Mouse (Mus musculus) liver, embryonic 12.5 days (tissue): ENCODE results near the gene Ripor2. TPM values are rescaled to one million over a fixed set of nuclear protein-coding genes. Genes with fewer than 3 reads are reported as not detected.
A peak's percentile ranks its signal among the peaks of the same experiment; 100 is the strongest.

Experiments
- ATAC-seq: fragments of 200-750 bp; cut with Nextera tagmentation; 2 replicates; pipeline ENCODE4 v1.8.0; 2017; ENCODE audit warnings: moderate number of reproducible peaks, mild to moderate bottlenecking, moderate library complexity
- H3K27ac ChIP-seq: fragments of 300-500 bp; sonication (generic); 2 replicates; pipeline ENCODE4 v1.5.1; 2016; ENCODE audit warnings: mild to moderate bottlenecking
- H3K27me3 ChIP-seq: fragments of 300-500 bp; sonication (generic); replicated peaks from 2 replicates; pipeline ENCODE4 v1.6.1; 2016; ENCODE audit warnings: mild to moderate bottlenecking, moderate library complexity
- H3K36me3 ChIP-seq: fragments of 300-500 bp; sonication (generic); 2 replicates; pipeline ENCODE4 v1.6.1; 2016; ENCODE audit warnings: mild to moderate bottlenecking, moderate library complexity
- H3K4me1 ChIP-seq: fragments of 300-500 bp; sonication (generic); 2 replicates; pipeline ENCODE4 v1.6.1; 2016
- H3K4me2 ChIP-seq: fragments of 300-500 bp; sonication (generic); 2 replicates; pipeline ENCODE4 v1.6.1; 2016; ENCODE audit warnings: mild to moderate bottlenecking, moderate library complexity
- H3K4me3 ChIP-seq: fragments of 300-500 bp; sonication (generic); 2 replicates; pipeline ENCODE4 v1.5.1; 2016; ENCODE audit warnings: mild to moderate bottlenecking, moderate library complexity
- H3K9ac ChIP-seq: fragments of 300-500 bp; sonication (generic); 2 replicates; pipeline ENCODE4 v1.6.1; 2016; ENCODE audit warnings: mild to moderate bottlenecking, moderate library complexity
- H3K9me3 ChIP-seq: fragments of 300-500 bp; sonication (generic); replicated peaks from 2 replicates; pipeline ENCODE4 v1.6.1; 2016; ENCODE audit warnings: mild to moderate bottlenecking, moderate library complexity
- WGBS: fragments of 180-500 bp; shearing (Covaris S2); methylation state at CpG from one replicate; pipeline ENCODE4 v1.1.7; 2016; ENCODE audit not compliant: insufficient replicate concordance; 5-methylcytosine and 5-hydroxymethylcytosine counted together
- polyA plus RNA-seq: library from polyadenylated mRNA; unstranded; fragments of >200 nt; fragmentation: Nextera tagmentation; extraction: Ambion mirVana; gene quantifications from 2 replicates; pipeline ENCODE4 v1.2.1, GENCODE M21; 2016

Gene Ripor2
- polyA plus RNA-seq, 1 experiment from 2014 or later = 8.3 TPM

GRCm38 (mm10) chr13:24585369-24585768, 3.4 kb downstream of the Ripor2 start:
- Histone ChIP-seq H3K9ac (no peak overlapping the region), H3K27me3 (no peaks in the 10 kb centered on the region), H3K4me3 (no peak overlapping the region), H3K27ac (no peak overlapping the region), H3K4me2 (no peak overlapping the region), H3K4me1 (peaks cover 11% of the 10 kb centered on the region), H3K9me3 (no peaks in the 10 kb centered on the region), H3K36me3 (no peaks in the 10 kb centered on the region)
- ATAC-seq = no peak
- WGBS = 68% methylated on average over 9 of the region's 9 CpGs

- WGBS = 84% methylated on average over 12 of the region's 12 CpGs
These were observed 5.4 kb downstream of the Ripor2 start for GRCm38 (mm10) chr13:24587192-24587895.

GRCm38 (mm10) chr13:24588603-24589002, 6.6 kb downstream of the Ripor2 start:
- H3K9me3 ChIP-seq = no peaks in the 10 kb centered on the region
- no peak for ATAC-seq
- H3K27ac ChIP-seq = no peak overlapping the region
- WGBS = 76% methylated on average over 3 of the region's 3 CpGs
- H3K9ac ChIP-seq = no peak overlapping the region
- H3K4me3 ChIP-seq = no peak overlapping the region
- no peak overlapping the region for H3K4me2 ChIP-seq
- no peaks in the 10 kb centered on the region for H3K4me1 ChIP-seq
- no peaks in the 10 kb centered on the region for H3K36me3 ChIP-seq
- H3K27me3 ChIP-seq = no peaks in the 10 kb centered on the region

More at GRCm38 (mm10) chr13:24587192-24587895, 5.4 kb downstream of the Ripor2 start:
- no peak for ATAC-seq
- Histone ChIP-seq H3K36me3 (no peaks in the 10 kb centered on the region), H3K4me2 (no peak overlapping the region), H3K9me3 (no peaks in the 10 kb centered on the region), H3K27ac (no peak overlapping the region), H3K9ac (no peak overlapping the region), H3K27me3 (no peaks in the 10 kb centered on the region), H3K4me3 (no peak overlapping the region), H3K4me1 (no peaks in the 10 kb centered on the region)

- H3K9ac ChIP-seq = no peak overlapping the region
- no peak for ATAC-seq
- 78% methylated on average over 6 of the region's 6 CpGs for WGBS
- H3K27ac ChIP-seq = no peak overlapping the region
- H3K4me1 ChIP-seq = peaks cover 7% of the 10 kb centered on the region
- H3K27me3 ChIP-seq = no peaks in the 10 kb centered on the region
- H3K9me3 ChIP-seq = no peaks in the 10 kb centered on the region
- H3K4me2 ChIP-seq = no peak overlapping the region
- no peak overlapping the region for H3K4me3 ChIP-seq
- H3K36me3 ChIP-seq = no peaks in the 10 kb centered on the region; the same call in 1 of the 2 replicates
These were observed 9.7 kb downstream of the Ripor2 start for GRCm38 (mm10) chr13:24591737-24592136.

- H3K4me3 ChIP-seq = no peak overlapping the region
- no peaks in the 10 kb centered on the region for H3K9me3 ChIP-seq
- 86% methylated on average over 3 of the region's 3 CpGs for WGBS
- H3K4me2 ChIP-seq = no peak overlapping the region
- no peak for ATAC-seq
- no peaks in the 10 kb centered on the region; the same call in 1 of the 2 replicates for H3K36me3 ChIP-seq
- H3K27ac ChIP-seq = no peak overlapping the region
- peaks cover 7% of the 10 kb centered on the region for H3K4me1 ChIP-seq
- no peaks in the 10 kb centered on the region for H3K27me3 ChIP-seq
- H3K9ac ChIP-seq = no peak overlapping the region
These were observed 12.3 kb downstream of the Ripor2 start for GRCm38 (mm10) chr13:24594303-24594702.

- no peak for ATAC-seq
- Histone ChIP-seq H3K9ac (no peak overlapping the region), H3K4me3 (no peak overlapping the region), H3K27ac (no peak overlapping the region), H3K27me3 (peaks cover 8% of the 10 kb centered on the region), H3K36me3 (no peaks in the 10 kb centered on the region; the same call in 1 of the 2 replicates), H3K4me2 (no peak overlapping the region), H3K9me3 (no peaks in the 10 kb centered on the region), H3K4me1 (peaks cover 42% of the 10 kb centered on the region)
- 42% methylated on average over 11 of the region's 11 CpGs for WGBS
These were observed 17.6 kb downstream of the Ripor2 start for GRCm38 (mm10) chr13:24599631-24600041.

GRCm38 (mm10) chr13:24602978-24603377, 21.0 kb downstream of the Ripor2 start:
- Histone ChIP-seq H3K27ac (peak overlapping the region; percentile 50; the same call in 1 of the 2 replicates), H3K4me1 (peaks cover 42% of the 10 kb centered on the region), H3K4me2 (peak overlapping the region; percentile 37), H3K9ac (no peak overlapping the region), H3K36me3 (no peaks in the 10 kb centered on the region), H3K27me3 (peaks cover 8% of the 10 kb centered on the region), H3K9me3 (no peaks in the 10 kb centered on the region), H3K4me3 (no peak overlapping the region)
- whole genome bisulfite sequencing = 5% methylated on average over 4 of the region's 4 CpGs
- peak; percentile 76 for ATAC-seq

GRCm38 (mm10) chr13:24603591-24604009, 21.6 kb downstream of the Ripor2 start:
- no peaks in the 10 kb centered on the region for H3K9me3 ChIP-seq
- H3K4me3 ChIP-seq = peak overlapping the region; percentile 8; the same call in 1 of the 2 replicates
- no peak overlapping the region for H3K27ac ChIP-seq
- peak overlapping the region; percentile 37 for H3K4me2 ChIP-seq
- WGBS = 28% methylated on average over 11 of the region's 11 CpGs
- peak overlapping the region; percentile 3; the same call in 1 of the 2 replicates for H3K9ac ChIP-seq
- no peaks in the 10 kb centered on the region for H3K36me3 ChIP-seq
- peaks cover 42% of the 10 kb centered on the region for H3K4me1 ChIP-seq
- peaks cover 8% of the 10 kb centered on the region for H3K27me3 ChIP-seq
- ATAC-seq = 0 out of 2 replicates have a peak, but pooled peaks have one; percentile 7

- Histone ChIP-seq H3K27ac (no peak overlapping the region), H3K4me1 (peaks cover 42% of the 10 kb centered on the region), H3K9me3 (no peaks in the 10 kb centered on the region), H3K27me3 (peaks cover 8% of the 10 kb centered on the region), H3K36me3 (no peaks in the 10 kb centered on the region), H3K4me2 (0 out of 2 replicates have a peak overlapping the region, but pooled peaks have one; percentile 37), H3K4me3 (no peak overlapping the region), H3K9ac (no peak overlapping the region)
- ATAC-seq = no peak
- WGBS = 47% methylated on average over 2 of the region's 4 CpGs
These were observed 22.1 kb downstream of the Ripor2 start for GRCm38 (mm10) chr13:24604096-24604495.

GRCm38 (mm10) chr13:24604761-24605591, 23.0 kb downstream of the Ripor2 start:
- H3K9ac ChIP-seq = no peak overlapping the region
- H3K4me1 ChIP-seq = peaks cover 42% of the 10 kb centered on the region
- peak overlapping the region; percentile 39 for H3K4me2 ChIP-seq
- 20% methylated on average over 20 of the region's 20 CpGs for WGBS
- no peak overlapping the region for H3K4me3 ChIP-seq
- no peak for ATAC-seq
- H3K9me3 ChIP-seq = no peaks in the 10 kb centered on the region
- no peaks in the 10 kb centered on the region for H3K36me3 ChIP-seq
- H3K27ac ChIP-seq = no peak overlapping the region
- H3K27me3 ChIP-seq = peaks cover 8% of the 10 kb centered on the region

GRCm38 (mm10) chr13:24605755-24606154, 23.8 kb downstream of the Ripor2 start:
- ATAC-seq = no peak
- H3K27ac ChIP-seq = no peak overlapping the region
- H3K4me3 ChIP-seq = no peak overlapping the region
- WGBS = 65% methylated on average over 5 of the region's 5 CpGs
- no peaks in the 10 kb centered on the region for H3K36me3 ChIP-seq
- H3K9ac ChIP-seq = no peak overlapping the region
- peaks cover 8% of the 10 kb centered on the region for H3K27me3 ChIP-seq
- H3K9me3 ChIP-seq = no peaks in the 10 kb centered on the region
- H3K4me2 ChIP-seq = no peak overlapping the region
- peaks cover 42% of the 10 kb centered on the region for H3K4me1 ChIP-seq

- peaks cover 8% of the 10 kb centered on the region for H3K27me3 ChIP-seq
- H3K9ac ChIP-seq = no peak overlapping the region
- no peak overlapping the region for H3K4me3 ChIP-seq
- no peaks in the 10 kb centered on the region for H3K9me3 ChIP-seq
- no peak overlapping the region for H3K4me2 ChIP-seq
- no peak for ATAC-seq
- no peaks in the 10 kb centered on the region for H3K36me3 ChIP-seq
- H3K4me1 ChIP-seq = peaks cover 28% of the 10 kb centered on the region
- H3K27ac ChIP-seq = no peak overlapping the region
- WGBS = 56% methylated on average over 4 of the region's 4 CpGs
These were observed 26.0 kb downstream of the Ripor2 start for GRCm38 (mm10) chr13:24607961-24608360.
